Mouse (Mus musculus) forebrain, embryonic 10.5 days (tissue): ENCODE measurements at regions not wholly inside any gene's neighbourhood (a gene's known extent, or its start where the extent isn't known, plus 50 kb on each side); places are given as distances from the start of the nearest gene placed in this dataset.

Experiments
- DNase-seq: peaks from one replicate; pipeline ENCODE4 v3.0.0-alpha.2; 2017; ENCODE audit warnings: low spot score; ENCODE audit errors: extremely low spot score
- H3K27ac ChIP-seq: fragments of 300-500 bp; sonication (generic); 2 replicates; pipeline ENCODE4 v1.5.1; 2016; ENCODE audit warnings: mild to moderate bottlenecking
- H3K27me3 ChIP-seq: fragments of 300-500 bp; sonication (generic); 2 replicates; pipeline ENCODE4 v1.6.1; 2016; ENCODE audit warnings: mild to moderate bottlenecking; ENCODE audit not compliant: poor library complexity, severe bottlenecking
- H3K36me3 ChIP-seq: fragments of 300-500 bp; sonication (generic); replicated peaks from 2 replicates; pipeline ENCODE4 v1.6.1; 2016; ENCODE audit warnings: mild to moderate bottlenecking, moderate library complexity
- H3K4me1 ChIP-seq: fragments of 300-500 bp; sonication (generic); 2 replicates; pipeline ENCODE4 v1.6.1; 2016
- H3K4me3 ChIP-seq: fragments of 300-500 bp; sonication (generic); 2 replicates; pipeline ENCODE4 v1.5.1; 2016; ENCODE audit warnings: mild to moderate bottlenecking, moderate library complexity
- H3K9me3 ChIP-seq: fragments of 300-500 bp; sonication (generic); 2 replicates; pipeline ENCODE4 v1.6.1; 2016; ENCODE audit warnings: mild to moderate bottlenecking, moderate library complexity
- WGBS: fragments of 180-500 bp; shearing (Covaris S2); methylation state at CpG from one replicate; pipeline ENCODE4 v1.1.7; 2016; 5-methylcytosine and 5-hydroxymethylcytosine counted together

- no peak overlapping the region for H3K27ac ChIP-seq
- peaks cover 21% of the 10 kb centered on the region for H3K4me1 ChIP-seq
- H3K27me3 ChIP-seq: peaks cover 99% of the 10 kb centered on the region
- H3K9me3 ChIP-seq: no peaks in the 10 kb centered on the region
- 1% methylated on average over 23 of the region's 23 CpGs for WGBS
- peak; percentile 54 for DNase-seq
- no peaks in the 10 kb centered on the region for H3K36me3 ChIP-seq
- H3K4me3 ChIP-seq: peak overlapping the region; percentile 23
Observed at GRCm38 (mm10) chr5:101537518-101538380, 127.0 kb downstream of the Nkx6-1 start.

- no peak for DNase-seq
- no peaks in the 10 kb centered on the region for H3K36me3 ChIP-seq
- no peak overlapping the region for H3K27ac ChIP-seq
- H3K4me1 ChIP-seq: peaks cover 21% of the 10 kb centered on the region
- H3K4me3 ChIP-seq: no peak overlapping the region
- H3K9me3 ChIP-seq: peaks cover 5% of the 10 kb centered on the region; the same call in 1 of the 2 replicates
- H3K27me3 ChIP-seq: peaks cover 99% of the 10 kb centered on the region
- WGBS: 74% methylated on average over 5 of the region's 5 CpGs
Observed at GRCm38 (mm10) chr5:101535451-101535850, 129.3 kb downstream of the Nkx6-1 start.

- H3K36me3 ChIP-seq: no peaks in the 10 kb centered on the region
- no peak overlapping the region for H3K4me3 ChIP-seq
- peaks cover 38% of the 10 kb centered on the region for H3K4me1 ChIP-seq
- 53% methylated on average over 5 of the region's 5 CpGs for WGBS
- H3K27me3 ChIP-seq: peaks cover 100% of the 10 kb centered on the region
- DNase-seq: no peak
- no peak overlapping the region for H3K27ac ChIP-seq
- no peaks in the 10 kb centered on the region for H3K9me3 ChIP-seq
Observed at GRCm38 (mm10) chr5:101525346-101525745, 139.4 kb downstream of the Nkx6-1 start.

GRCm38 (mm10) chr5:101524670-101525069 is 140.1 kb downstream of the Nkx6-1 start:
- no peak overlapping the region for H3K4me3 ChIP-seq
- no peaks in the 10 kb centered on the region for H3K36me3 ChIP-seq
- peaks cover 99% of the 10 kb centered on the region for H3K27me3 ChIP-seq
- H3K27ac ChIP-seq: no peak overlapping the region
- DNase-seq: no peak
- H3K9me3 ChIP-seq: no peaks in the 10 kb centered on the region
- H3K4me1 ChIP-seq: peaks cover 40% of the 10 kb centered on the region
- WGBS: 2% methylated on average over 4 of the region's 4 CpGs

GRCm38 (mm10) chr5:101523902-101524301 is 140.9 kb downstream of the Nkx6-1 start:
- Histone ChIP-seq H3K9me3 (no peaks in the 10 kb centered on the region), H3K36me3 (no peaks in the 10 kb centered on the region), H3K27ac (no peak overlapping the region), H3K4me3 (no peak overlapping the region), H3K27me3 (peaks cover 99% of the 10 kb centered on the region), H3K4me1 (peaks cover 48% of the 10 kb centered on the region)
- DNase-seq: no peak
- 7% methylated on average over 7 of the region's 7 CpGs for WGBS

- H3K36me3 ChIP-seq: no peaks in the 10 kb centered on the region
- 17% methylated on average over 7 of the region's 7 CpGs for WGBS
- no peak overlapping the region for H3K27ac ChIP-seq
- H3K4me3 ChIP-seq: no peak overlapping the region
- no peak for DNase-seq
- H3K9me3 ChIP-seq: no peaks in the 10 kb centered on the region
- H3K27me3 ChIP-seq: peaks cover 99% of the 10 kb centered on the region
- peaks cover 52% of the 10 kb centered on the region for H3K4me1 ChIP-seq
Observed at GRCm38 (mm10) chr5:101523490-101523889, 141.3 kb downstream of the Nkx6-1 start.

- WGBS: 10% methylated on average over 9 of the region's 9 CpGs
- no peak overlapping the region for H3K27ac ChIP-seq
- no peaks in the 10 kb centered on the region for H3K9me3 ChIP-seq
- DNase-seq: no peak
- H3K4me3 ChIP-seq: no peak overlapping the region; the same call in 1 of the 2 replicates
- no peaks in the 10 kb centered on the region for H3K36me3 ChIP-seq
- peaks cover 99% of the 10 kb centered on the region for H3K27me3 ChIP-seq
- H3K4me1 ChIP-seq: peaks cover 54% of the 10 kb centered on the region
Observed at GRCm38 (mm10) chr5:101520935-101521655, 143.7 kb downstream of the Nkx6-1 start.

- Histone ChIP-seq H3K4me3 (no peak overlapping the region), H3K27me3 (peaks cover 99% of the 10 kb centered on the region), H3K27ac (no peak overlapping the region), H3K4me1 (peaks cover 40% of the 10 kb centered on the region), H3K9me3 (no peaks in the 10 kb centered on the region), H3K36me3 (no peaks in the 10 kb centered on the region)
- 16% methylated on average over 14 of the region's 14 CpGs for WGBS
- DNase-seq: peak; percentile 74
Observed at GRCm38 (mm10) chr5:101518791-101519547, 145.8 kb downstream of the Nkx6-1 start.

GRCm38 (mm10) chr5:101497698-101498048 is 167.1 kb downstream of the Nkx6-1 start:
- H3K27me3 ChIP-seq: peaks cover 14% of the 10 kb centered on the region
- WGBS: 94% methylated on average over 14 of the region's 14 CpGs
- DNase-seq: no peak
- no peaks in the 10 kb centered on the region for H3K36me3 ChIP-seq
- no peak overlapping the region for H3K4me3 ChIP-seq
- H3K9me3 ChIP-seq: no peaks in the 10 kb centered on the region
- 0 out of 2 replicates have a peak, but pooled peaks cover 3% of the 10 kb centered on the region for H3K4me1 ChIP-seq
- H3K27ac ChIP-seq: no peak overlapping the region

GRCm38 (mm10) chr5:101496924-101497697 is 167.7 kb downstream of the Nkx6-1 start:
- WGBS: 76% methylated on average over 16 of the region's 16 CpGs
- Histone ChIP-seq H3K4me3 (no peak overlapping the region), H3K36me3 (no peaks in the 10 kb centered on the region), H3K4me1 (0 out of 2 replicates have a peak, but pooled peaks cover 3% of the 10 kb centered on the region), H3K9me3 (no peaks in the 10 kb centered on the region), H3K27ac (no peak overlapping the region), H3K27me3 (peaks cover 11% of the 10 kb centered on the region)
- no peak for DNase-seq

- 95% methylated on average over 9 of the region's 9 CpGs for WGBS
- no peak for DNase-seq
Observed at GRCm38 (mm10) chr5:101496161-101496560, 168.6 kb downstream of the Nkx6-1 start.

GRCm38 (mm10) chr5:101445792-101446191 is 219.0 kb downstream of the Nkx6-1 start:
- Histone ChIP-seq H3K27me3 (no peaks in the 10 kb centered on the region), H3K4me3 (no peak overlapping the region), H3K36me3 (no peaks in the 10 kb centered on the region), H3K4me1 (no peaks in the 10 kb centered on the region), H3K27ac (no peak overlapping the region), H3K9me3 (no peaks in the 10 kb centered on the region)
- DNase-seq: no peak
- 50% methylated on average over 10 of the region's 10 CpGs for WGBS

More at GRCm38 (mm10) chr5:101496161-101496560, 168.6 kb downstream of the Nkx6-1 start:
- Histone ChIP-seq H3K4me1 (0 out of 2 replicates have a peak, but pooled peaks cover 3% of the 10 kb centered on the region), H3K36me3 (no peaks in the 10 kb centered on the region), H3K9me3 (no peaks in the 10 kb centered on the region), H3K27me3 (peaks cover 11% of the 10 kb centered on the region), H3K4me3 (no peak overlapping the region), H3K27ac (no peak overlapping the region)
